ENCODE assay signal across 17 mouse cellular contexts in the genomic region with DNA sequence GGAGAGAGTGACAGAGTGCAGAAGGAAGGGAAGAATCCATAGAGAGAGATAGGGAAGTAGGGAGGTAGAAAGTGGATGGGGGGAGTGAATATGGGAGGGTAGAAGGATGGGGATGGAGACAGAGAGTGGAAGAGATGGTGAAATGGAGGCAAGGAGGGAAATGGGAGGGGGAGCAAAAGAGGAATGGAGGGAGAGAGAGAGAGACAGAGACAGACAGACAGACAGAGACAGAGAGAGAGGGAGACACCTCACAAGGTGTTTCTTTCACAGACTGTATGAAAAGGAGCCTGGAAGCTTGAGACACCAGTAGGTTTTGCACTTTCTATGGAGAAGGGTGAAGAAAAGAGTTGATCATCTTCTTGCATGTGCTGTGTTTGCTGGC. TPM values are rescaled to one million over a fixed set of nuclear protein-coding genes. Genes with fewer than 3 reads are reported as not detected.
"Had no signal": no experiment of that assay in that cellular context is flagged by ENCODE, and none has a peak within 500 bp of the region (broad histone marks: within the 10 kb centered on the region; RNA-seq: fewer than 3 reads in every experiment).

No protein-coding gene starts in this region.

RNA-seq across cellular contexts. Expression of gene Duxf3, which starts 1.3 kb away (rescaled TPM):
- polyA plus RNA-seq: intestine, embryonic 14.5 days; intestine, postnatal 0 days; kidney, embryonic 15.5 days; large intestine, adult 2 months; limb, embryonic 11.5 days; limb, embryonic 14.5 days; liver, adult 2 months; liver, embryonic 13.5 days; liver, postnatal 0 days; lung, embryonic 15.5 days; midbrain, embryonic 11.5 days; midbrain, embryonic 14.5 days; neural tube, embryonic 13.5 days; small intestine, adult 2 months; spleen, adult 2 months; stomach, embryonic 14.5 days; urinary bladder, adult 2 months had no signal

RNA-seq across cellular contexts. Expression of gene Gm4981, which starts 2.8 kb away (rescaled TPM):
- polyA plus RNA-seq: intestine, embryonic 14.5 days; intestine, postnatal 0 days; kidney, embryonic 15.5 days; large intestine, adult 2 months; limb, embryonic 11.5 days; limb, embryonic 14.5 days; liver, adult 2 months; liver, embryonic 13.5 days; liver, postnatal 0 days; lung, embryonic 15.5 days; midbrain, embryonic 11.5 days; midbrain, embryonic 14.5 days; neural tube, embryonic 13.5 days; small intestine, adult 2 months; spleen, adult 2 months; stomach, embryonic 14.5 days; urinary bladder, adult 2 months had no signal

RNA-seq across cellular contexts. Expression of gene AW822073, which starts 9.0 kb away (rescaled TPM):
- polyA plus RNA-seq: intestine, embryonic 14.5 days; intestine, postnatal 0 days; kidney, embryonic 15.5 days; large intestine, adult 2 months; limb, embryonic 11.5 days; limb, embryonic 14.5 days; liver, adult 2 months; liver, embryonic 13.5 days; liver, postnatal 0 days; lung, embryonic 15.5 days; midbrain, embryonic 11.5 days; midbrain, embryonic 14.5 days; neural tube, embryonic 13.5 days; small intestine, adult 2 months; spleen, adult 2 months; stomach, embryonic 14.5 days; urinary bladder, adult 2 months had no signal
